Mouse (Mus musculus) lung, postnatal 0 days (tissue): ENCODE data around the gene Anapc11. TPM values are rescaled to one million over a fixed set of nuclear protein-coding genes. Genes with fewer than 3 reads are reported as not detected.

Experiments used
- ATAC-seq: fragments of 200-750 bp; cut with Nextera tagmentation; 2 replicates; pipeline ENCODE4 v1.8.0; 2017; ENCODE audit warnings: moderate library complexity
- DNase-seq: peaks from one replicate; pipeline ENCODE4 v3.0.0-alpha.2; 2016; ENCODE audit warnings: low spot score
- H3K27ac ChIP-seq: fragments of 300-500 bp; sonication (generic); 2 replicates; pipeline ENCODE4 v1.5.1; 2014; ENCODE audit warnings: antibody characterized with exemption, mild to moderate bottlenecking, low read length, mixed read lengths
- H3K27me3 ChIP-seq: fragments of 300-500 bp; sonication (generic); replicated peaks from 2 replicates; pipeline ENCODE4 v1.6.1; 2014; ENCODE audit warnings: low read length, mixed read lengths; ENCODE audit not compliant: insufficient read depth
- H3K36me3 ChIP-seq: fragments of 300-500 bp; sonication (generic); 2 replicates; pipeline ENCODE4 v1.6.1; 2014; ENCODE audit warnings: low read length, mixed read lengths; ENCODE audit not compliant: insufficient read depth
- H3K4me1 ChIP-seq: fragments of 300-500 bp; sonication (generic); 2 replicates; pipeline ENCODE4 v1.6.1; 2014; ENCODE audit warnings: antibody characterized with exemption, low read depth, low read length, mixed read lengths; ENCODE audit not compliant: insufficient read depth
- H3K4me2 ChIP-seq: fragments of 300-500 bp; sonication (generic); replicated peaks from 2 replicates; pipeline ENCODE4 v1.6.1; 2014; ENCODE audit warnings: low read depth, mild to moderate bottlenecking, low read length, moderate library complexity, mixed read lengths
- H3K4me3 ChIP-seq: fragments of 300-500 bp; sonication (generic); 2 replicates; pipeline ENCODE4 v1.5.1; 2014; ENCODE audit warnings: low read depth, low read length
- H3K9ac ChIP-seq: fragments of 300-500 bp; sonication (generic); replicated peaks from 2 replicates; pipeline ENCODE4 v1.6.1; 2014; ENCODE audit warnings: low read depth, mild to moderate bottlenecking
- H3K9me3 ChIP-seq: fragments of 300-500 bp; sonication (generic); 2 replicates; pipeline ENCODE4 v1.6.1; 2016; ENCODE audit warnings: low read length, mixed read lengths
- CTCF ChIP-seq: IDR thresholded peaks from 2 replicates; pipeline ENCODE4 v1.5.1; 2016; ENCODE audit warnings: antibody characterized with exemption, mild to moderate bottlenecking
- EP300 ChIP-seq: IDR thresholded peaks from 2 replicates; pipeline ENCODE4 v1.6.1; 2016; ENCODE audit warnings: antibody characterized with exemption, mild to moderate bottlenecking, control low read depth
- WGBS: fragments of 180-500 bp; shearing (Covaris S2); extraction: QIAGEN DNeasy Blood & Tissue Kit; methylation state at CpG from one replicate; pipeline ENCODE4 v1.1.7; 2014; 5-methylcytosine and 5-hydroxymethylcytosine counted together
- polyA plus RNA-seq: library from polyadenylated mRNA; unstranded; fragments of >200 nt; fragmentation: Nextera tagmentation; extraction: Ambion mirVana; gene quantifications from 2 replicates; pipeline ENCODE4 v1.2.1, GENCODE M21; 2015

Gene Anapc11
- polyA plus RNA-seq, 1 experiment from 2014 or later = 138 TPM

DNA sequence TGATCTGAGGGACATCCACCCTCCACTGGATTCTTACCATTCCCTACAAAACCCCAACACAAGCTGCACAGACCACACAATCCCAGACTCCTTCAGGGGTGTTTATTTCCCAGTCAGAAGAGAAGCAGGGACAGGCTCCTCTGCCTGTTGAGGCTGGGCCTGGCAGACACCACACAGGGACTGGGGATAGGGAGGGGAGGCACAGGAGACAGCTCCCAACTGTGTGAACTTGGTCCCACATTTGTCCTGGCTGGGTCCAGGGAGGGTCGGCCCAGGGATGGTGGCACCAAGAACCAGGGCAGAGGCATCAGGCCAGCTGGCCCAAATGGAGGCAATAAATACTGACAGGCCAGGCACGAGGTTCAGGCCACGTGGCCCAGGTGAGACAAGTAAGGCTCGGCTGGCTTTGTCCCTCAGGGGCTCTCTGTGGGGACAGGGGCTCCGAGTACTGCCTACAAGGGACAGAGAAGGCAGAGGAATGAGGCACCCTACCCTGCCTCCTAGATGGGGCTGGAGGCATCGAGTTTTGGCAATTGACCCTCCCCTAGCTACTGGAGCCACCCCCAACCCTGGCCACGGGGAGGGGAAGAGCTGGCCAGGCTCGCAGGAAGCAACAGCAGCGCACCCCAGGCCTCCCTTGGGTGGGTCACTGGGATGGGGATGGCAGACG is 20.1 kb upstream of the Anapc11 start:
- no peak overlapping the region for H3K9ac ChIP-seq

DNA sequence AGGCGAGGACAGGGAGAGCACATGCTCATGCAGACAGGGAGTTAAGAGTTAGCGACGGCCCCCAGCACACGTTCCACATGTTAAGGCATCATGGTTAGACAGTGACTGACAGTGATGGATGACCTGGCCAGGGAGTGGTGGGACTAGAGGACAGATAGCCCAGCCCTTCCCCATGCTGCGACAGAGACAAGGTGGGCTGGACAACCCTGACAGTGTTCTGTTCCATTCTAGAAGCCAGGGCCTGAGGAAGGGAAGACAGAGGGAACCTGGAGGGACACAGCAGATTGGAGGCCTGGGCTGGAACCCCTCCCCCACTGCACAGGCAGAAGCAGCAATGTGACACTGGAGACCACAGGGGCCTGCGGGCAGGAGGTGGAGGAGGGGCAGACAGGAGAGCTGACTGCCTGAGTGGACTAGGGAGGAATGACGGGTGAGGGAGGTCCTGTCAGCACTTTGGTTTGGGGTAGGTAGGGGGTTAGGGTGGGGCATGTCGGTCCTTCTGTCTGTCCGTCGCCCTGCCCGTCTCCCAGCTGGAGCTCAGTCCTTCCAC is 19.5 kb upstream of the Anapc11 start:
- H3K4me2 ChIP-seq = no peak overlapping the region
- TF ChIP-seq CTCF (no peak), EP300 (no peak)
- H3K4me3 ChIP-seq = no peak overlapping the region
- 74% methylated on average over 11 of the region's 11 CpGs for WGBS
- H3K27ac ChIP-seq = no peak overlapping the region
- H3K4me1 ChIP-seq = peaks cover 15% of the 10 kb centered on the region
- peaks cover 17% of the 10 kb centered on the region; the same call in 1 of the 2 replicates for H3K36me3 ChIP-seq
- no peak overlapping the region for H3K9ac ChIP-seq
- no peaks in the 10 kb centered on the region for H3K9me3 ChIP-seq
- DNase-seq = no peak
- no peak for ATAC-seq
- H3K27me3 ChIP-seq = no peaks in the 10 kb centered on the region

More for the DNA sequence above, 20.1 kb upstream of the Anapc11 start:
- TF ChIP-seq CTCF (no peak), EP300 (no peak)
- H3K36me3 ChIP-seq = peaks cover 17% of the 10 kb centered on the region; the same call in 1 of the 2 replicates
- H3K4me2 ChIP-seq = no peak overlapping the region
- H3K4me1 ChIP-seq = peaks cover 15% of the 10 kb centered on the region
- DNase-seq = no peak
- WGBS = 82% methylated on average over 10 of the region's 10 CpGs
- H3K27me3 ChIP-seq = no peaks in the 10 kb centered on the region
- no peak overlapping the region for H3K27ac ChIP-seq
- no peak for ATAC-seq
- no peak overlapping the region for H3K4me3 ChIP-seq
- no peaks in the 10 kb centered on the region for H3K9me3 ChIP-seq

DNA sequence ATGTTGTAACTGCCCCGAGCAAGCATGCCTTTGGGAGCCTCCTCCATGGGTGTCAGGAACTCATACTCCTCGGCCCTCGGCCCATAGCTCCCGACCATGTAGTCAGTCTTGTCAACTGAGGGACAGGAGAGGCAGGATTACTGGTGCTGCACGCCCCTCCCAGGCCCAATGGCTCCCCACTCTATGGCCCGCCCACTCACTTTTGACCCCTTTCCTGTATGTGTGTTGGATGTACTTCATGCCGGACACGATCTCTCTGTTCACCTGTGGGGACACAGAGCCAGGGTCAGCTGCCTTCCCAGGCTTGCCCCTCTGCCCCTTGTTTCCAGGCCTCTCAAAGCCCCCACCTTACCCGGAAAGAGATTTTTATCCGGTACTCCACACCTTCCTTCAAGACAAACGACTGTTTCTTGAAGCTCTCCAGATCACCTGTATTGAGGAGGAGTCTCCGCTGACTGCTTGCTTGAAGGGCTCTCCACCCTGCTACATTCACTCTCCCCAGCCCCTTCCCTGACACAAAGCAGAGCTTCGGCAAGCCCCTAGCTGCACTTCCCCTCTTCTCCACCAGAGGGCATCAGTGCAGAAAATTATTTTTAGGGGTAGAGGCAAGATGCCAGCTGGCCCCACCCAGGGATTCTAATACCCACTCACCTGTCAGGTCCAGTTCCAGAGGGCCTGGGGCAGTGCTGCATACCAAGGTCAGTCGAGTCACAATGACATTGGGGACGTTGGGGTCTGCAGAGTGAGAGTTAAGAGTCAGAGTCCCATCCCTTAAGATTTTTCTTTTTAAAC is 18.7 kb upstream of the Anapc11 start:
- peak; percentile 92 for TF ChIP-seq CTCF
- no peak for TF ChIP-seq EP300
- Histone ChIP-seq H3K27me3 (no peaks in the 10 kb centered on the region), H3K9ac (peak overlapping the region; percentile 86; the same call in 1 of the 2 replicates), H3K4me1 (peaks cover 11% of the 10 kb centered on the region), H3K36me3 (peaks cover 17% of the 10 kb centered on the region; the same call in 1 of the 2 replicates), H3K27ac (peak overlapping the region; percentile 95; the same call in 1 of the 2 replicates), H3K4me2 (peak overlapping the region; percentile 79), H3K9me3 (no peaks in the 10 kb centered on the region), H3K4me3 (peak overlapping the region; percentile 87)
- DNase-seq (peak; percentile 69), ATAC-seq (no peak)
- 46% methylated on average over 15 of the region's 15 CpGs for WGBS

DNA sequence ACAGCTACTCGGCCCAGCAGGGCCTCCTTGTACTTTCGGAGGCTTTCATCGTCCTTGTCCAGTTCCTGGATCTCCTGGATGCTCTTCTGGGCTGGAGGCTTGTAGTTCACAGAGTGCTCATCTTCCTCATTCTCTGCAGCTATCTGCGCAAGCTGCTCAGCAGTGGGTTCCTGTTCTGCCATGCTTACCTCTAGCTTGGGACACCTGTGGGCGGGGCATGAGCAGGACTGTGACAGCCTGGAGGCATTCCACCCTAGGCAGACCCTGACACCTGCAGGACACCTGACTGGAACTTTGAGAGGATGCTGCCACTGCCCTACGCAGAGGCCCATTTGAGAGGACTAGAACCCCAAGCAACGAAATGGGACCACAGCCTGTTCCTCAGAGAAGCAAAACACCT is 18.0 kb upstream of the Anapc11 start:
- DNase-seq = peak; percentile 40
- WGBS = 41% methylated on average over 7 of the region's 7 CpGs

DNA sequence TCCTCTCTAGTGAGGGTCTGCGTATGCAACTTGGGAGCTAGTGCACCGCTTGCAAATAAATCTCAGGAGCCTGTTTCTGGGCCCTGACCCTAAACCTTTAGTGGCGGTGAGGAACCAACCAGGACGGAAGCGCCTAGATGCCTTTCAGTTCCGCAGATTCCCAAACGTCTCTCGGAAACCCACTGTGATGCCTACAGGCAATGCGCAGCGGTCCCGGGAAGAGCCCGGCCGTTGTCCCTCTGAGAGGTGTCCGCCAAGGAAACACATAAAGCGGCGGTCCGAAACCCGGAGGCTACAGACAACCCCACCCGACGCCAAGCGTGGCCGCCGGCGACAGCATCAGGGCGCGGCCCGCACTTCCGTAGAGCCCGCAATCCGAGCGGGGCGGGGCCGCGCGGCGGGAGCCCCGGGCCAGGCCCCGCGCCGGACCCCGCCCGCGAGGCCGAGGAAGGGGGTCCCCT is 17.3 kb upstream of the Anapc11 start:
- H3K36me3 ChIP-seq = peaks cover 17% of the 10 kb centered on the region; the same call in 1 of the 2 replicates
- H3K27ac ChIP-seq = peak overlapping the region; percentile 95
- H3K4me2 ChIP-seq = peak overlapping the region; percentile 79
- DNase-seq (peak; percentile 60), ATAC-seq (peak; percentile 72)
- peak overlapping the region; percentile 86 for H3K9ac ChIP-seq
- TF ChIP-seq EP300 (no peak), CTCF (no peak)
- H3K27me3 ChIP-seq = no peaks in the 10 kb centered on the region
- peak overlapping the region; percentile 87 for H3K4me3 ChIP-seq
- no peaks in the 10 kb centered on the region for H3K9me3 ChIP-seq
- WGBS = 0% methylated on average over 24 of the region's 44 CpGs
- H3K4me1 ChIP-seq = peaks cover 10% of the 10 kb centered on the region

More for the DNA sequence above, 18.0 kb upstream of the Anapc11 start:
- no peak for TF ChIP-seq CTCF
- Histone ChIP-seq H3K4me3 (peak overlapping the region; percentile 87), H3K9ac (peak overlapping the region; percentile 86), H3K4me1 (peaks cover 10% of the 10 kb centered on the region), H3K4me2 (peak overlapping the region; percentile 79), H3K9me3 (no peaks in the 10 kb centered on the region), H3K36me3 (peaks cover 17% of the 10 kb centered on the region; the same call in 1 of the 2 replicates), H3K27ac (peak overlapping the region; percentile 95), H3K27me3 (no peaks in the 10 kb centered on the region)
- ATAC-seq = no peak
